In genomic region chr17:88752827-88753471, GRCm38 (mm10) we compare ENCODE assay signal across 8 mouse cellular contexts. TPM values are rescaled to one million over a fixed set of nuclear protein-coding genes. Genes with fewer than 3 reads are reported as not detected.
A peak's percentile ranks its signal among the peaks of the same experiment; 100 is the strongest.
DNase-seq lines count a peak whose midpoint lies in the region; ATAC-seq lines count a peak whose summit lies in the region.

No protein-coding gene starts in this region.

- H3K4me2 ChIP-seq in forebrain, embryonic 12.5 days: peak overlapping the region; percentile 26; the same call in 1 of the 2 replicates
- peak overlapping the region; percentile 48 for H3K4me2 ChIP-seq in intestine, embryonic 15.5 days (replicated peaks)

- H3K4me3 ChIP-seq in heart, embryonic 10.5 days: peak overlapping the region; percentile 27; the same call in 1 of the 2 replicates
- no peak overlapping the region for H3K4me3 ChIP-seq in forebrain, embryonic 12.5 days (replicated peaks)
- no peak overlapping the region for H3K4me3 ChIP-seq in intestine, embryonic 15.5 days (replicated peaks)

- H3K27me3 ChIP-seq in heart, embryonic 10.5 days (ENCODE audit: insufficient read depth, poor library complexity, severe bottlenecking): peaks cover 22% of the 10 kb centered on the region; the same call in 1 of the 2 replicates
- H3K27me3 ChIP-seq in forebrain, embryonic 12.5 days: peaks cover 82% of the 10 kb centered on the region
- H3K27me3 ChIP-seq in intestine, embryonic 15.5 days (replicated peaks): no peaks in the 10 kb centered on the region

- H3K36me3 ChIP-seq in heart, embryonic 10.5 days: no peaks in the 10 kb centered on the region
- H3K36me3 ChIP-seq in forebrain, embryonic 12.5 days (replicated peaks): no peaks in the 10 kb centered on the region
- no peaks in the 10 kb centered on the region for H3K36me3 ChIP-seq in intestine, embryonic 15.5 days

- H3K9me3 ChIP-seq in heart, embryonic 10.5 days: no peaks in the 10 kb centered on the region
- no peaks in the 10 kb centered on the region for H3K9me3 ChIP-seq in forebrain, embryonic 12.5 days
- no peaks in the 10 kb centered on the region for H3K9me3 ChIP-seq in intestine, embryonic 15.5 days

- H3K4me1 ChIP-seq in heart, embryonic 10.5 days: peaks cover 3% of the 10 kb centered on the region; the same call in 1 of the 2 replicates
- H3K4me1 ChIP-seq in forebrain, embryonic 12.5 days: peaks cover 49% of the 10 kb centered on the region
- H3K4me1 ChIP-seq in intestine, embryonic 15.5 days (replicated peaks): no peaks in the 10 kb centered on the region

- H3K9ac ChIP-seq in forebrain, embryonic 12.5 days: no peak overlapping the region
- H3K9ac ChIP-seq in intestine, embryonic 15.5 days: no peak overlapping the region

- peak; percentile 78 for DNase-seq in heart, embryonic 10.5 days (ENCODE audit: low spot score)
- no peak for DNase-seq in heart, adult 9 months (ENCODE audit: low spot score in 2 of 2)
- peak; percentile 55 for DNase-seq in NIH3T3 (ENCODE audit: low read depth)
- DNase-seq in liver: peak; percentile 37
- peak; percentile 83 for DNase-seq in naive thymus-derived CD4-positive, alpha-beta T cell, adult 2 months (ENCODE audit: low read depth)
- peak; percentile 51 for DNase-seq in thymus, postnatal 4 days

- WGBS in heart, embryonic 10.5 days: 9% methylated on average over 17 of the region's 17 CpGs
- 7% methylated on average over 17 of the region's 17 CpGs for WGBS in forebrain, embryonic 12.5 days
- WGBS in intestine, embryonic 15.5 days: 5% methylated on average over 17 of the region's 17 CpGs

- H3K27ac ChIP-seq in heart, embryonic 10.5 days: no peak overlapping the region
- H3K27ac ChIP-seq in forebrain, embryonic 12.5 days: no peak overlapping the region
- H3K27ac ChIP-seq in intestine, embryonic 15.5 days: no peak overlapping the region

- peak; percentile 64 for ATAC-seq in forebrain, embryonic 12.5 days (ENCODE audit: low FRiP score)
- peak; percentile 82 for ATAC-seq in intestine, embryonic 15.5 days

RNA-seq across cellular contexts. Expression of gene Lhcgr, which starts 38.8 kb away (rescaled TPM):
- 0.16 and 0.32 TPM in 2 replicates for polyA plus RNA-seq in heart, embryonic 10.5 days (2016; fragmentation: Nextera tagmentation; extraction: Ambion mirVana)
- polyA plus RNA-seq in forebrain, embryonic 12.5 days (2016; fragmentation: Nextera tagmentation; extraction: Ambion mirVana): 0.06 and 0.69 TPM in 2 replicates
- 0.09 TPM in 1 of 2 replicates, not detected in the other for polyA plus RNA-seq in intestine, embryonic 15.5 days (2015; fragmentation: Nextera tagmentation; extraction: Ambion mirVana)

Comparison
In these comparisons a context has a peak if more than half of its experiments do, and no peak if none do; other contexts are left out.
1. DNase-seq: peak in heart, embryonic 10.5 days (single experiment), NIH3T3 (single experiment), liver (single experiment), naive thymus-derived CD4-positive, alpha-beta T cell, adult 2 months (single experiment) and thymus, postnatal 4 days (single experiment); none in heart, adult 9 months (0 of 2).